Mouse (Mus musculus) liver, postnatal 0 days (tissue): Measurements from ENCODE around the gene Fgfr1op2. TPM values are rescaled to one million over a fixed set of nuclear protein-coding genes. Genes with fewer than 3 reads are reported as not detected.
"Not testable (repeated sequence)": the region's sequence is repeated elsewhere in the genome, so short reads cannot be mapped to it uniquely, and the experiment has no call there.

Experiments used
- ATAC-seq: fragments of 200-750 bp; cut with Nextera tagmentation; 2 replicates; pipeline ENCODE4 v1.8.0; 2017; ENCODE audit warnings: mild to moderate bottlenecking, moderate library complexity
- DNase-seq: peaks from one replicate; pipeline ENCODE4 v3.0.0-alpha.2; 2016
- H3K27ac ChIP-seq: fragments of 300-500 bp; sonication (generic); 2 replicates; pipeline ENCODE4 v1.5.1; 2014; ENCODE audit warnings: antibody characterized with exemption, moderate library complexity, mild to moderate bottlenecking, low read depth
- H3K27me3 ChIP-seq: fragments of 300-500 bp; sonication (generic); 2 replicates; pipeline ENCODE4 v1.6.1; 2014; ENCODE audit warnings: low read length, control low read depth, mixed read lengths; ENCODE audit not compliant: insufficient read depth
- H3K36me3 ChIP-seq: fragments of 300-500 bp; sonication (generic); replicated peaks from 2 replicates; pipeline ENCODE4 v1.6.1; 2014; ENCODE audit warnings: mild to moderate bottlenecking, control low read depth, low read length, moderate library complexity, mixed read lengths; ENCODE audit not compliant: insufficient read depth
- H3K4me1 ChIP-seq: fragments of 300-500 bp; sonication (generic); 2 replicates; pipeline ENCODE4 v1.6.1; 2014; ENCODE audit warnings: antibody characterized with exemption, mild to moderate bottlenecking, control low read depth; ENCODE audit not compliant: insufficient read depth
- H3K4me2 ChIP-seq: fragments of 300-500 bp; sonication (generic); 2 replicates; pipeline ENCODE4 v1.6.1; 2014; ENCODE audit warnings: low read depth, mild to moderate bottlenecking, low read length, moderate library complexity, mixed read lengths
- H3K4me3 ChIP-seq: fragments of 300-500 bp; sonication (generic); 2 replicates; pipeline ENCODE4 v1.5.1; 2014; ENCODE audit warnings: low read depth, low read length
- H3K9ac ChIP-seq: fragments of 300-500 bp; sonication (generic); replicated peaks from 2 replicates; pipeline ENCODE4 v1.6.1; 2014; ENCODE audit warnings: mild to moderate bottlenecking, moderate library complexity
- H3K9me3 ChIP-seq: fragments of 300-500 bp; sonication (generic); 2 replicates; pipeline ENCODE4 v1.6.1; 2016; ENCODE audit warnings: mild to moderate bottlenecking, control low read depth, low read length, mixed read lengths
- CTCF ChIP-seq: sonication (generic); IDR thresholded peaks from 2 replicates; pipeline ENCODE4 v1.5.1; 2016; ENCODE audit warnings: antibody characterized with exemption, low read depth
- EP300 ChIP-seq: IDR thresholded peaks from 2 replicates; pipeline ENCODE4 v1.6.1; 2016; ENCODE audit warnings: antibody characterized with exemption, low read depth, mild to moderate bottlenecking
- WGBS: fragments of 180-500 bp; shearing (Covaris S2); extraction: QIAGEN DNeasy Blood & Tissue Kit; methylation state at CpG from one replicate; pipeline ENCODE4 v1.1.7; 2014; ENCODE audit not compliant: insufficient replicate concordance; 5-methylcytosine and 5-hydroxymethylcytosine counted together
- polyA plus RNA-seq: library from polyadenylated mRNA; unstranded; fragments of >200 nt; fragmentation: Nextera tagmentation; extraction: Ambion mirVana; gene quantifications from 2 replicates; pipeline ENCODE4 v1.2.1, GENCODE M21; 2015

The Fgfr1op2 gene
- polyA plus RNA-seq, 1 experiment from 2014 or later: 71.6 TPM

- no peak overlapping the region for H3K27ac ChIP-seq
- H3K36me3 ChIP-seq: peaks cover 56% of the 10 kb centered on the region
- ATAC-seq: no peak
- TF ChIP-seq CTCF (no peak), EP300 (no peak)
- H3K9me3 ChIP-seq: no peaks in the 10 kb centered on the region
- H3K4me3 ChIP-seq: no peak overlapping the region
- no peak for DNase-seq
- no peak overlapping the region for H3K9ac ChIP-seq
- no peaks in the 10 kb centered on the region for H3K4me1 ChIP-seq
- H3K27me3 ChIP-seq: no peaks in the 10 kb centered on the region
- H3K4me2 ChIP-seq: no peak overlapping the region
Measured at GRCm38 (mm10) chr6:146551326-146551725, 25.7 kb upstream of the Fgfr1op2 start.

- H3K27ac ChIP-seq, ATAC-seq, H3K4me1 ChIP-seq, H3K4me3 ChIP-seq, H3K9me3 ChIP-seq, H3K4me2 ChIP-seq, DNase-seq, H3K27me3 ChIP-seq, H3K9ac ChIP-seq: not testable (repeated sequence)
- H3K36me3 ChIP-seq: peaks cover 52% of the 10 kb centered on the region
- 89% methylated on average over 1 of the region's 1 CpGs for WGBS
Measured at GRCm38 (mm10) chr6:146562461-146562860, 14.5 kb upstream of the Fgfr1op2 start.

DNA sequence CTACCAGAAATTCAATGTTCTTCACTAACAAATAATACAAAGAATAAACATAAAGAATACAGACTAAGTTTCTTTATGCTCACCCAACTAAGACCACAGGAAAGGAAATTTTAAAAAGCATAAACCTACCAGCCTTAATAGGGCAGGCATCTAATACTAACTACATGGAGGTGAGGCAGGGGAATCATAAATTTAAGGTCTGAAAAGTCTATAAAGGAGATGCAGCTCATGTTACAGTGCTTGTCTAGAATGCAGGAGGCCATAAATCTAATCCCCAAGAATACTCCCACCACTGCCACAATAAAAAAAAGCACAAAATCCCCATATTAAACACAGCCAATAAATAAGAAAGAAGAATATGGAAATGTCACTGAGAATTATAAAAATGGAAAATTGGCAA, 4.9 kb upstream of the Fgfr1op2 start:
- no peak overlapping the region for H3K4me3 ChIP-seq
- ATAC-seq (no peak), DNase-seq (no peak)
- H3K36me3 ChIP-seq: peaks cover 9% of the 10 kb centered on the region; the same call in 1 of the 2 replicates
- no peak overlapping the region for H3K4me2 ChIP-seq
- TF ChIP-seq EP300 (no peak), CTCF (no peak)
- H3K27ac ChIP-seq: no peak overlapping the region
- H3K4me1 ChIP-seq: peaks cover 4% of the 10 kb centered on the region
- H3K27me3 ChIP-seq: no peaks in the 10 kb centered on the region
- H3K9ac ChIP-seq: no peak overlapping the region
- no peaks in the 10 kb centered on the region for H3K9me3 ChIP-seq

GRCm38 (mm10) chr6:146577310-146578109, 507 bp downstream of the Fgfr1op2 start, which contains the start of gene Ints13:
TSS of gene Ints13 (minus strand) at chr6:146577835.
- ATAC-seq: peak; percentile 93
- peak within 1 kb of the TSS; percentile 99 for H3K9ac ChIP-seq

GRCm38 (mm10) chr6:146578111-146578531, 1.1 kb downstream of the Fgfr1op2 start:
- H3K36me3 ChIP-seq: peaks cover 2% of the 10 kb centered on the region; the same call in 1 of the 2 replicates
- peak; percentile 83 for DNase-seq
- peak overlapping the region; percentile 99 for H3K9ac ChIP-seq
- H3K4me3 ChIP-seq: peak overlapping the region; percentile 96
- peak; percentile 63 for ATAC-seq
- H3K9me3 ChIP-seq: no peaks in the 10 kb centered on the region
- peak overlapping the region; percentile 88 for H3K4me2 ChIP-seq
- WGBS: under 1% methylated on average over 22 of the region's 22 CpGs
- no peaks in the 10 kb centered on the region for H3K27me3 ChIP-seq
- peak overlapping the region; percentile 98 for H3K27ac ChIP-seq
- H3K4me1 ChIP-seq: peaks cover 25% of the 10 kb centered on the region
- TF ChIP-seq CTCF (no peak), EP300 (no peak)

More at GRCm38 (mm10) chr6:146577310-146578109, 507 bp downstream of the Fgfr1op2 start, which contains the start of gene Ints13:
- Histone ChIP-seq H3K4me1 (peaks cover 22% of the 10 kb centered on the region), H3K4me3 (peak within 1 kb of the TSS; percentile 96), H3K4me2 (peak within 1 kb of the TSS; percentile 88), H3K27me3 (no peaks in the 10 kb centered on the region), H3K36me3 (peaks cover 2% of the 10 kb centered on the region; the same call in 1 of the 2 replicates), H3K9me3 (no peaks in the 10 kb centered on the region), H3K27ac (peak within 1 kb of the TSS; percentile 98)
- DNase-seq: peak; percentile 98
- under 1% methylated on average over 75 of the region's 77 CpGs for WGBS
- TF ChIP-seq CTCF (no peak), EP300 (peak; percentile 68)

DNA sequence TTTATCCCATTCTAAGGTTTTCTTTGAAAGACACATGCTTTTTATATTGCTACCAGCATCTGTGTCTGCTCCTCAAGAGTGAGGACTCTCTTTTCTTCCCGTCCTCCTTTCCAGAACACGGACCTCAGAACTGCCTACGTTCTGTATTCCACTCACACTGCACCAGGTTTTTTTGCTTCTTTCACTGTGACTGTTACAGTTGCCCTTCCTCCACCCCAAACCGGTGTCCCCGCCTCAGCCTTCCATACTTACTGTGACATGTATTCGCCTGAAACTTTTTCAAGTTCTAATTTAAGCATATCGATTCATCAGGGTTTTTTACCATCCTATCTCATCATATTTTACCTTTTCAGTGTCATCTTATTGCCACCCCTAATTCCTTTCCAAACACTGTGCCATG, 1.6 kb downstream of the Fgfr1op2 start:
- Histone ChIP-seq H3K4me1 (peaks cover 25% of the 10 kb centered on the region), H3K4me2 (peak overlapping the region; percentile 88), H3K9me3 (no peaks in the 10 kb centered on the region), H3K36me3 (peaks cover 2% of the 10 kb centered on the region; the same call in 1 of the 2 replicates), H3K27ac (peak overlapping the region; percentile 98), H3K27me3 (no peaks in the 10 kb centered on the region), H3K9ac (peak overlapping the region; percentile 99), H3K4me3 (peak overlapping the region; percentile 96)
- TF ChIP-seq EP300 (no peak), CTCF (no peak)
- WGBS: 5% methylated on average over 7 of the region's 7 CpGs
- ATAC-seq: no peak
- peak; percentile 22 for DNase-seq
